Mouse (Mus musculus) hindbrain, embryonic 14.5 days (tissue): Measurements from ENCODE around the gene Fcgr3. TPM values are rescaled to one million over a fixed set of nuclear protein-coding genes. Genes with fewer than 3 reads are reported as not detected.

Experiments
- ATAC-seq: fragments of 200-750 bp; cut with Nextera tagmentation; 2 replicates; pipeline ENCODE4 v1.8.0; 2017; ENCODE audit warnings: moderate number of reproducible peaks, mild to moderate bottlenecking, moderate TSS enrichment, moderate library complexity; ENCODE audit not compliant: low FRiP score
- DNase-seq: peaks from one replicate; pipeline ENCODE4 v3.0.0-alpha.2; 2015; ENCODE audit warnings: low spot score
- H3K27ac ChIP-seq: fragments of 300-500 bp; sonication (generic); 2 replicates; pipeline ENCODE4 v1.5.1; 2014; ENCODE audit warnings: mild to moderate bottlenecking, moderate library complexity
- H3K27me3 ChIP-seq: fragments of 300-500 bp; sonication (generic); 2 replicates; pipeline ENCODE4 v1.6.1; 2014; ENCODE audit warnings: mild to moderate bottlenecking, low read length, mixed read lengths; ENCODE audit not compliant: control insufficient read depth, insufficient read depth
- H3K36me3 ChIP-seq: fragments of 300-500 bp; sonication (generic); replicated peaks from 2 replicates; pipeline ENCODE4 v1.6.1; 2014; ENCODE audit not compliant: control insufficient read depth, insufficient read depth
- H3K4me1 ChIP-seq: fragments of 300-500 bp; sonication (generic); replicated peaks from 2 replicates; pipeline ENCODE4 v1.6.1; 2014; ENCODE audit warnings: antibody characterized with exemption, low read length, mixed read lengths; ENCODE audit not compliant: control insufficient read depth, insufficient read depth
- H3K4me2 ChIP-seq: fragments of 300-500 bp; sonication (generic); replicated peaks from 2 replicates; pipeline ENCODE4 v1.6.1; 2014; ENCODE audit warnings: mild to moderate bottlenecking, moderate library complexity
- H3K4me3 ChIP-seq: fragments of 300-500 bp; sonication (generic); replicated peaks from 2 replicates; pipeline ENCODE4 v1.5.1; 2014; ENCODE audit warnings: mild to moderate bottlenecking, low read length
- H3K9ac ChIP-seq: fragments of 300-500 bp; sonication (generic); 2 replicates; pipeline ENCODE4 v1.6.1; 2014
- H3K9me3 ChIP-seq: fragments of 300-500 bp; sonication (generic); 2 replicates; pipeline ENCODE4 v1.6.1; 2016; ENCODE audit warnings: low read length; ENCODE audit not compliant: control insufficient read depth
- WGBS: fragments of 180-500 bp; shearing (Covaris S2); extraction: QIAGEN DNeasy Blood & Tissue Kit; methylation state at CpG from one replicate; pipeline ENCODE4 v1.1.7; 2014; 5-methylcytosine and 5-hydroxymethylcytosine counted together
- microRNA-seq: library from miRNA; unstranded; fragments of <30 nt; microRNA quantifications from one replicate; pipeline ENCODE4, GENCODE M21; 2016
- polyA plus RNA-seq: library from polyadenylated mRNA; unstranded; fragments of >200 nt; fragmentation: Nextera tagmentation; extraction: Ambion mirVana; gene quantifications from 2 replicates; pipeline ENCODE4 v1.2.1, GENCODE M21; 2014

Gene Fcgr3
- polyA plus RNA-seq, 1 experiment from 2014 or later = 11.6 TPM

DNA sequence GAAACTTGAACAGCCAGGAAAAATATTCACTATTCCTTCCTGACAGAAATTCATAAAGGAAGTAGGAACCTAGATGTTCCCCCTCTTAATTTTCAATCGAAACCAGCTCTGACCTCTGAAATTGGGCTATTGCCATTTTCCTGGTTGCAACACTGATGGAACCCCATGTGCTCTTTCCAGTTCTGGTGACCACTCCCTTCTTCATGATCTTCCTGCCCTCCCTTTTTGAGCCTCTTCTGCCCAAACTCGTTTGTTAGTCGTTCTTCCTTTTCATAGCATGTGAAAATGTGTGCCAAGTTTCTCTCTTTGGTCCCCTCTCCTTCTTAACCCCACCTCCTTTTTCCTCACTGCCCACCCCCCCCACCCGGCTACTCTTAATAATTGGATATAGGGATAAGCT lies 53.0 kb downstream of the Fcgr3 start:
- no peak for DNase-seq
- Histone ChIP-seq H3K36me3 (no peaks in the 10 kb centered on the region), H3K27me3 (no peaks in the 10 kb centered on the region), H3K4me2 (no peak overlapping the region), H3K4me1 (no peaks in the 10 kb centered on the region), H3K4me3 (no peak overlapping the region), H3K9ac (no peak overlapping the region), H3K9me3 (no peaks in the 10 kb centered on the region), H3K27ac (no peak overlapping the region)
- 85% methylated on average over 4 of the region's 4 CpGs for WGBS
- ATAC-seq = no peak

DNA sequence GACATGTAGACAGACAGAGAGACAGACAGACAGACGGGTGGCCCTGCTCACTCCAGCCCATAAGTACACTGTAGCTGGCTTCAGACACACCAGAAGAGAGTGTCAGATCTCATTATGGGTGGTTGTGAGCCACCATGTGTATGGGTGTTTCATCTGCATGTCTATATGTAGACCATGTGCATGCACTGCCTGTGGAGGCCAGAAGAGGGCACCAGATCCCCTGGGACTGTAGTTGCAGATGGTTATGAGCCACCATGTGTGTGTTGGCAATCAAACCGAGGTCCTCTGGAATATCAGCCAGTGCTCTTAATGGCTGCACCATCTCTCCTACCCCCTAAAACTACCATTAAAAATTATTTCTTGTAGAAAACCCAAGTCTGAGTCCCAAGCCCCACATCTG lies 57.8 kb downstream of the Fcgr3 start:
- no peaks in the 10 kb centered on the region for H3K27me3 ChIP-seq
- H3K4me3 ChIP-seq = no peak overlapping the region
- H3K4me2 ChIP-seq = no peak overlapping the region
- H3K36me3 ChIP-seq = no peaks in the 10 kb centered on the region
- ATAC-seq (no peak), DNase-seq (no peak)
- no peaks in the 10 kb centered on the region for H3K9me3 ChIP-seq
- WGBS = 85% methylated on average over 2 of the region's 2 CpGs
- H3K9ac ChIP-seq = no peak overlapping the region
- H3K4me1 ChIP-seq = no peaks in the 10 kb centered on the region
- no peak overlapping the region for H3K27ac ChIP-seq

DNA sequence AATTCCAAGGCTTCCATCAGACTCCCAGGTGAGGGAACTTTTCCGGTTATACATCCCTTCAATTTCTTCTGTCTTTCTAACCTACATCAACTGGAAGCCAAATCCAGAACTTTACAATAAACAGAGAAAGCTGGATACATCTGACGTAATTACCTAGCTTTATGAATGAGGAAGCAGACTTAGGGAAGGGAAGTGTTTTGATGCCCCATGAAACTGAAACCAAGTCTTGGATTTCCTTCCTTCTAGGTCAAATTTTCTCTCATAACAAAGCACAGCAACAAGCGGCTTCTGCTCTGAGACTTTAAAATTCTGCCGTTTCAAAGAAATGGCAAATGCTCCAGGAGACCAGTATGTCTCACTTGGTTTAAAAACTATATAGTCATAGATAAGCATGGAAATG lies 58.4 kb downstream of the Fcgr3 start:
- H3K4me2 ChIP-seq = no peak overlapping the region
- WGBS = 93% methylated on average over 4 of the region's 4 CpGs
- H3K4me3 ChIP-seq = no peak overlapping the region
- no peak overlapping the region for H3K27ac ChIP-seq
- ATAC-seq (no peak), DNase-seq (no peak)
- H3K9me3 ChIP-seq = no peaks in the 10 kb centered on the region
- H3K27me3 ChIP-seq = no peaks in the 10 kb centered on the region
- no peak overlapping the region for H3K9ac ChIP-seq
- H3K36me3 ChIP-seq = no peaks in the 10 kb centered on the region
- no peaks in the 10 kb centered on the region for H3K4me1 ChIP-seq

DNA sequence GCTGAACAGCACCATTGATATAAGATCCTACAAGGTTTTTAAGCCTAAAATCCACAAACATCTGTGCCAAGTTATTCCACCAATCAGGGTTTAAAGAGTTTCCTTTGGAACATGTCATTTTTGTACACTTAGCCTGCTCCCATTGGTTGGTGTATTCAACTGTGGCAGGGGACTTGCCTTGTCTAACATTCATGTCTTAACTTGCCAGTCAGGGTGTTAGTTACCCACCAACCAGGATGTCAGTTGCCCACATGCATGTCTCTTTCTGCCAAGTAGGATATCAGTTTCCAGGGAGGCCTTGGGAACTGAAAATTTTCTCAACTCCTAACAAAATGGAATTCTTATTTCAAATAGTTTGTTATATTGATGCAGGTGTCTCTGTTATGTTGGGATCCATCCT lies 59.1 kb downstream of the Fcgr3 start:
- Histone ChIP-seq H3K4me2 (no peak overlapping the region), H3K9me3 (no peaks in the 10 kb centered on the region), H3K4me1 (no peaks in the 10 kb centered on the region), H3K27ac (no peak overlapping the region), H3K9ac (no peak overlapping the region), H3K27me3 (no peaks in the 10 kb centered on the region), H3K4me3 (no peak overlapping the region), H3K36me3 (no peaks in the 10 kb centered on the region)
- DNase-seq (no peak), ATAC-seq (no peak)

DNA sequence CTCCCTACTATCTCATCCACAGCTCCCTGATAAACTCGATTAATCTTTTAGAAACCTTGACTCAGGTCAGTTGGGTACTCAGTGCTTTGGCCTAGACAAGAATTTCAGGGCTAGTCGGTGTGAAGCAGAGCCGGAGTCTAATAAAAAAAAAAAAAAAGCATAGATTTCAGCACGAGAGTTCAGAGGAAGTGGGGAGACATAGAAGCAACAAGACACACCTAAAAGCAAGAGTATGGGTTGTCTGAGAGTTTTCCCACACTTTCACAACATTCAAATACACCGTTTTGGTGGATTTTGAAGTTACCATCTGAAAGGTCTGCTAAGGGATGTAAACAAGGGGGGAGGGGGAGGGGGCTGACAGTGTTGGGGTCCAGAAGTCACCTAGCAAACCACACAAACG lies 59.7 kb downstream of the Fcgr3 start:
- no peaks in the 10 kb centered on the region for H3K27me3 ChIP-seq
- H3K4me3 ChIP-seq = no peak overlapping the region
- no peak overlapping the region for H3K27ac ChIP-seq
- H3K9me3 ChIP-seq = no peaks in the 10 kb centered on the region
- no peak overlapping the region for H3K9ac ChIP-seq
- H3K36me3 ChIP-seq = no peaks in the 10 kb centered on the region
- H3K4me1 ChIP-seq = no peaks in the 10 kb centered on the region
- ATAC-seq = no peak
- no peak overlapping the region for H3K4me2 ChIP-seq
- no peak for DNase-seq
- WGBS = 77% methylated on average over 6 of the region's 6 CpGs

Small RNA genes lying within 50 kb of the gene (microRNA-seq; reads per million reads assigned to microRNA genes)
- not detected for gene Gm27552
- gene Gm27844 = not detected
- 0.97 reads per million for gene Mir6546

Other genes starting within 250 kb of the Fcgr3 start
- gene Atf6, start 197.2 kb downstream of the Fcgr3 start, polyA plus RNA-seq = 9.9 and 10.9 TPM in 2 replicates
- 0.48 and 0.56 TPM in 2 replicates for gene Gm26620, start 179.9 kb downstream of the Fcgr3 start, polyA plus RNA-seq
- 41.2 and 45.9 TPM in 2 replicates for gene Dusp12, start 179.4 kb downstream of the Fcgr3 start, polyA plus RNA-seq
- gene Fcrlb, start 152.0 kb downstream of the Fcgr3 start, polyA plus RNA-seq = 0.75 and 1.1 TPM in 2 replicates
- not detected in 2 replicates for gene Fcrla, start 137.4 kb downstream of the Fcgr3 start, polyA plus RNA-seq
- gene Fcgr2b, start 88.4 kb downstream of the Fcgr3 start, polyA plus RNA-seq = 1.2 and 1.8 TPM in 2 replicates
- 0.33 and 0.56 TPM in 2 replicates for gene Fcgr4, start 46.0 kb downstream of the Fcgr3 start, polyA plus RNA-seq
- 11.7 and 20.3 TPM in 2 replicates for gene Cfap126, start 49.0 kb upstream of the Fcgr3 start, polyA plus RNA-seq
- 311 and 314 TPM in 2 replicates for gene Sdhc, start 85.7 kb upstream of the Fcgr3 start, polyA plus RNA-seq
- 3.5 and 4.8 TPM in 2 replicates for gene Mpz, start 85.8 kb upstream of the Fcgr3 start, polyA plus RNA-seq
- gene Pcp4l1, start 131.3 kb upstream of the Fcgr3 start, polyA plus RNA-seq = 37.2 and 55.1 TPM in 2 replicates
- gene Nr1i3, start 149.0 kb upstream of the Fcgr3 start, polyA plus RNA-seq = 0.21 and 0.50 TPM in 2 replicates
- 41.2 and 47.0 TPM in 2 replicates for gene Tomm40l, start 157.6 kb upstream of the Fcgr3 start, polyA plus RNA-seq
- gene Apoa2, start 160.1 kb upstream of the Fcgr3 start, polyA plus RNA-seq = 5.6 and 7.0 TPM in 2 replicates
- gene Fcer1g, start 169.4 kb upstream of the Fcgr3 start, polyA plus RNA-seq = 25.2 and 30.1 TPM in 2 replicates
- gene Adamts4, start 185.5 kb upstream of the Fcgr3 start, polyA plus RNA-seq = 3.0 and 3.7 TPM in 2 replicates
- 218 and 247 TPM in 2 replicates for gene Ndufs2, start 186.5 kb upstream of the Fcgr3 start, polyA plus RNA-seq
- 86.5 and 88.6 TPM in 2 replicates for gene B4galt3, start 205.4 kb upstream of the Fcgr3 start, polyA plus RNA-seq
- gene Ppox, start 216.3 kb upstream of the Fcgr3 start, polyA plus RNA-seq = 43.5 and 44.6 TPM in 2 replicates
- gene Usp21, start 223.1 kb upstream of the Fcgr3 start, polyA plus RNA-seq = 80.1 and 85.8 TPM in 2 replicates
- gene Ufc1, start 230.1 kb upstream of the Fcgr3 start, polyA plus RNA-seq = 116 and 131 TPM in 2 replicates